Mouse (Mus musculus) forebrain, embryonic 15.5 days (tissue): ENCODE data around the gene Fam228b. TPM values are rescaled to one million over a fixed set of nuclear protein-coding genes. Genes with fewer than 3 reads are reported as not detected.
"Not testable (repeated sequence)": the region's sequence is repeated elsewhere in the genome, so short reads cannot be mapped to it uniquely, and the experiment has no call there.

Experiments used
- ATAC-seq: fragments of 200-750 bp; cut with Nextera tagmentation; replicated peaks from 2 replicates; pipeline ENCODE4 v1.8.0; 2017; ENCODE audit warnings: mild to moderate bottlenecking, moderate TSS enrichment, moderate library complexity
- H3K27ac ChIP-seq: fragments of 300-500 bp; sonication (generic); replicated peaks from 2 replicates; pipeline ENCODE4 v1.5.1; 2015; ENCODE audit warnings: mild to moderate bottlenecking, inconsistent platforms
- H3K27me3 ChIP-seq: fragments of 300-500 bp; sonication (generic); 2 replicates; pipeline ENCODE4 v1.6.1; 2015; ENCODE audit warnings: inconsistent platforms
- H3K36me3 ChIP-seq: fragments of 300-500 bp; sonication (generic); 2 replicates; pipeline ENCODE4 v1.6.1; 2015; ENCODE audit warnings: mild to moderate bottlenecking, inconsistent platforms
- H3K4me1 ChIP-seq: fragments of 300-500 bp; sonication (generic); 2 replicates; pipeline ENCODE4 v1.6.1; 2015; ENCODE audit warnings: inconsistent platforms
- H3K4me2 ChIP-seq: fragments of 300-500 bp; sonication (generic); replicated peaks from 2 replicates; pipeline ENCODE4 v1.6.1; 2015; ENCODE audit warnings: mild to moderate bottlenecking, inconsistent platforms
- H3K4me3 ChIP-seq: fragments of 300-500 bp; sonication (generic); 2 replicates; pipeline ENCODE4 v1.5.1; 2015; ENCODE audit warnings: mild to moderate bottlenecking, inconsistent platforms
- H3K9ac ChIP-seq: fragments of 300-500 bp; sonication (generic); replicated peaks from 2 replicates; pipeline ENCODE4 v1.6.1; 2015; ENCODE audit warnings: mild to moderate bottlenecking, inconsistent platforms
- H3K9me3 ChIP-seq: fragments of 300-500 bp; sonication (generic); 2 replicates; pipeline ENCODE4 v1.6.1; 2016; ENCODE audit warnings: inconsistent platforms
- WGBS: fragments of 180-500 bp; shearing (Covaris S2); methylation state at CpG from one replicate; pipeline ENCODE4 v1.1.7; 2015; ENCODE audit warnings: mixed read lengths; 5-methylcytosine and 5-hydroxymethylcytosine counted together
- polyA plus RNA-seq: library from polyadenylated mRNA; unstranded; fragments of >200 nt; fragmentation: Nextera tagmentation; extraction: Ambion mirVana; gene quantifications from 2 replicates; pipeline ENCODE4 v1.2.1, GENCODE M21; 2015

Gene Fam228b
- polyA plus RNA-seq = 4.8 TPM in 2 replicates

DNA sequence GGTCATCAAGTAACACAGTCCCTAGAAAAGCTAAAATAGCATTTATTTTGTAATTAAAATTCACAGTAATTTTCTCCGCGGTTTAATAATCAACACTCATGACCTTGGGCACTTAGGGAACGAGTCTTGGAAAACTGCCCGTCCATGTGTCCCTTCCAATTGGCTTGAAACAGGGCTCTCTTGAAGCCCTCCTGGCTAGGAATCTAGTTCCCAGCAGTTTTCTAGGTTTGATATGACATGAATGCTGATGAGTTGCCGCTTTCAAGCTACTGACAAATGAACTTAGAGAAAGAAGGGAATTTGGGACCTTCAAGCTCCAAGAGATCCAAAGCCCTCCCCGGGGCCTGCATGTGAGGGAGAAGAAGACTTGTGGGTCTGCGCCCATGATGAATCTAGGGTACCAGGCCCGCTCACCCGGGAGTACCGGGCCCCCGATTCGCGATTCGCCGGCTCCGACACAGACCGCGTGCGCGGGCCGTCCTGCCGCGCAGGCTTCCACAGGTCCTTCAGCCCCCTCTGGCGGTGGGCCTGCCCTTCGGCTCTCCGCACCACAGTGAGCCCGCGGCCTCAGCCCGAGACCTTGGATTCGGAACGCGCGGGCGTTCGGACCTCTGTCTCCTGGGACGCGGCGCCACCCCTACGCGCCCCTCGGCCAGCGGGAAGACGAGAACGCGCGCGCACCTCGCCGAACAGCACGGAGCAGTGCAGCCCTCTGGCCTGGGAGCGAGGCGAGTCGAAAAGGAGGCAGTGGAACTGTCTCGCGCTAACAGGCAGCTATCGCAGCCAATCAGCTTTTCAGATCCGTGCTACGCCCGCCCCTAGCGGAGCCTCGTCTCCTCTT is at the start of gene Fam228b, which contains the start of gene Pfn4:
Fam228b (minus strand) TSS at position 776 of the 841 bp plus-strand sequence.
Pfn4 (plus strand) TSS at position 531 of the 841 bp plus-strand sequence.
- Histone ChIP-seq H3K9ac (peak within 1 kb of the TSS; percentile 90), H3K27ac (peak within 1 kb of the TSS; percentile 98), H3K4me2 (peak within 1 kb of the TSS; percentile 67), H3K27me3 (no peaks in the 10 kb centered on the region), H3K9me3 (no peaks in the 10 kb centered on the region), H3K4me1 (peaks cover 9% of the 10 kb centered on the region), H3K36me3 (no peaks in the 10 kb centered on the region), H3K4me3 (peak within 1 kb of the TSS; percentile 64)
- ATAC-seq = peak; percentile 100
- under 1% methylated on average over 61 of the region's 61 CpGs for WGBS

DNA sequence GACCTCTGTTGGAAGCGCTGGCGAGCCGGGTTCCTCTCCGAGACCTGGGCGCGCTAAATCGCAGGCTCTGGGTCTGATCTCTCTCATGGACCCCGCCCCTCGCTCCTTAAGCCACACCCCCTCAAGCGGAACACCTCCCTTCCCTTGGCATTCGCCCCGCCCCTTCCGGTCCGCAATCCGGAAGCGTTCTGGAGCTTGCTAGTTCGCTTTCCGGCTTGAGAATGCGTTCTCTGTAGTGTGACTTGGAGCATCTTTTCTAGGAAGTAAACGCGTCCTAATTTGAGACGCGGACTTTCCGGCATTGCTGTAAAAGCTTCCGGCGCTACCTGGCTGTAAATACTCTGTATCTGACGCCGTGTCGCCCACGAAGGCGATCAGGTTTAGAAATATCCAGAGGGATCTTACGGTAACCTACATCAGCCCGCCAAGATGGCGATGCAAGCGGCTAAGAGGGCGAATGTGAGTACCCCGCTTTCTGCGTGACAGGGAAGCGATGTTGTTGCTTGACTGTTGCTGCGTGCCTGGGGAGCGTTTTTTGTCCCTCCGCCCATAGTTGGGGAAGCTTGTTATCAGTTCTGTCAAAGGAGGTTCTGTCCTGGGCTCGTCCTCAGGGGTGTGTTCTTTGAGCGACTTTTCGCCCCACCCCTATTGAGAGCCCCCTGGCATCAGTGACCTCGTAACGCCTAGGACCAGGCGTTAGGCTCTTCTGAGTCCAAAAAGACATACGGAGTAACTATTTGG is 48.5 kb upstream of the Fam228b start, which contains the start of gene Sf3b6:
Sf3b6 (plus strand) TSS at position 184 of the 741 bp plus-strand sequence.
- peak within 1 kb of the TSS; percentile 90 for H3K27ac ChIP-seq
- no peaks in the 10 kb centered on the region for H3K27me3 ChIP-seq
- under 1% methylated on average over 49 of the region's 49 CpGs for WGBS
- H3K9me3 ChIP-seq = no peaks in the 10 kb centered on the region
- peak; percentile 99 for ATAC-seq
- H3K36me3 ChIP-seq = peaks cover 19% of the 10 kb centered on the region
- H3K4me3 ChIP-seq = peak within 1 kb of the TSS; percentile 71
- H3K4me1 ChIP-seq = peaks cover 25% of the 10 kb centered on the region
- H3K9ac ChIP-seq = peak within 1 kb of the TSS; percentile 84
- H3K4me2 ChIP-seq = peak within 1 kb of the TSS; percentile 82

DNA sequence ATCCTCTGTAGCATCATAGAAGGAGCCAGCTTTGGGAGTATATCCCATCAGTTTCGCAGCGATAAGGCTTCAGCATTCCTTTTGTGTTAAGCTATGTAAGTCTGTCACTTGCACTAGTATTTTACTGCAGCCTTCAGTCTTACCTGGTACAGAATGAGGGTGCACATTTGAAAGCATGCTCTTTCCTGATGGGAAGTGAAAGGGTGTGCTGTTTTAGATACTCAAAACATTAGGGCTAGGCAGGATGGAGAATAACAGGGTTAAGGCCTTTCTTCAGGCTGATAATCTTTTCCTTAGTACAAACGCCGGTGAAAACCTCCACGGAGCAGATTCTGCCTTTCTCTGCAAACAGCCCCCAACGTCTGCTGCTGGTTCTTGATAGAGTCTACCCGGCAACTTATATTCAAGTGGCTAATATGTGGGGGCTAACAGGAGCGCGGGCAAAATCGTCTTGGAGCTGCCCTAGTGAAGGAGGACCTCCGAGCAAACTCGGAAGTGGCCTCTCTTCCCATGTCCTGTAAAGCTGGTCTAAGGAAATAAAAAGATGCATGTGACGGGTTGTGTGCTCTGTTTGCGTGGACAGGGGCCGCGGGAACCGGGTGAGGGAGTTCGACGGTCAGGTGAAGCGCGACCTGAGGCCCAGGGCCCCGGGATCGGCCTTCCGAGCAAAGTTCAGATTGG is 47.8 kb upstream of the Fam228b start:
- H3K4me3 ChIP-seq = peak overlapping the region; percentile 71
- WGBS = 9% methylated on average over 24 of the region's 24 CpGs

DNA sequence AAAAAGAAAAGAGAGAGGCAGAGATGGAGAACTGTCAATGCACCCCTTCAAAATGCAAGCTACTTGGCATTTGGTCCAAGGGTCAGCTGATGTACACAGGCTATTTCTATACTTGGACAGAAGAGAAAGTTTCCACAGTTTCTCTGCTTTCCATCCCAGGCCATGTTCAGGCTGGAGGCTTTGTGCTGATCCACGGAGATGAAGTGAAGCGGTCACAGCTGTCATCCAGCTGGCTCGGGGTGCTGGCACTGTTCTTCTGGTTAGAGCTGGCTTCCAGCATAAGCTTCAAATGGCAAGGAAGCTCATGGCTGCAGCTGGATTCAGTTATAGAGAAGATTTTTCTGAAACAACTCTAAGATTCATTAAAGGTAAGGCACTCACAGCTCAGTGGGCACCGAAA is 44.6 kb upstream of the Fam228b start:
- H3K27ac ChIP-seq = no peak overlapping the region
- WGBS = 88% methylated on average over 4 of the region's 4 CpGs
- H3K4me3 ChIP-seq = no peak overlapping the region
- H3K4me1 ChIP-seq = peaks cover 13% of the 10 kb centered on the region
- no peak overlapping the region for H3K9ac ChIP-seq
- H3K4me2 ChIP-seq = no peak overlapping the region
- H3K9me3 ChIP-seq = no peaks in the 10 kb centered on the region
- no peak for ATAC-seq
- H3K27me3 ChIP-seq = no peaks in the 10 kb centered on the region
- H3K36me3 ChIP-seq = no peaks in the 10 kb centered on the region

More for the DNA sequence above, 47.8 kb upstream of the Fam228b start:
- peak overlapping the region; percentile 90 for H3K27ac ChIP-seq
- ATAC-seq = peak; percentile 83
- H3K27me3 ChIP-seq = no peaks in the 10 kb centered on the region
- H3K4me2 ChIP-seq = peak overlapping the region; percentile 82
- H3K4me1 ChIP-seq = peaks cover 25% of the 10 kb centered on the region
- H3K36me3 ChIP-seq = peaks cover 12% of the 10 kb centered on the region
- H3K9ac ChIP-seq = peak overlapping the region; percentile 84
- no peaks in the 10 kb centered on the region for H3K9me3 ChIP-seq

DNA sequence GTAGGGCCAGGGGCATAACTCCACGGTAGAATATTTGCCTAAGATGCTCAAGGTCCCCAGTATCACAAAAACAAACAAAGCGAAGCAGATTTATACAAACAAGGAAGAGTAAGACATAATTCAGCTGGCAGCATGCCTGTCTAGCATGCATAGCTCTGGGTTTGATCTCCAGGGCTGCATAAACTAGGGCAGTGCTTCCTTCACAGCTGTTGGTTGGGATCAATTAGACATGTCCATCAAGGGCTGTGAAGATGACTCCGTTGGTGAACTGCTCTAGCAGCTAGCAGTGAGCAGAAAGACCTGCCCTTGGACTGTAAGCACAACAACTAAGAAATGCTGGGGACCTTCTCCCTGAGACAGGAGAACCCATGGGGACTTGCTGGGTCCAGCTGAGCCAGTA is 42.6 kb upstream of the Fam228b start:
- no peak overlapping the region for H3K4me3 ChIP-seq
- peaks cover 3% of the 10 kb centered on the region; the same call in 1 of the 2 replicates for H3K4me1 ChIP-seq
- no peak overlapping the region for H3K27ac ChIP-seq
- H3K9me3 ChIP-seq = no peaks in the 10 kb centered on the region
- 75% methylated on average over 3 of the region's 3 CpGs for WGBS
- H3K4me2 ChIP-seq = no peak overlapping the region
- H3K9ac ChIP-seq = no peak overlapping the region
- no peak for ATAC-seq
- H3K27me3 ChIP-seq = no peaks in the 10 kb centered on the region
- no peaks in the 10 kb centered on the region for H3K36me3 ChIP-seq

DNA sequence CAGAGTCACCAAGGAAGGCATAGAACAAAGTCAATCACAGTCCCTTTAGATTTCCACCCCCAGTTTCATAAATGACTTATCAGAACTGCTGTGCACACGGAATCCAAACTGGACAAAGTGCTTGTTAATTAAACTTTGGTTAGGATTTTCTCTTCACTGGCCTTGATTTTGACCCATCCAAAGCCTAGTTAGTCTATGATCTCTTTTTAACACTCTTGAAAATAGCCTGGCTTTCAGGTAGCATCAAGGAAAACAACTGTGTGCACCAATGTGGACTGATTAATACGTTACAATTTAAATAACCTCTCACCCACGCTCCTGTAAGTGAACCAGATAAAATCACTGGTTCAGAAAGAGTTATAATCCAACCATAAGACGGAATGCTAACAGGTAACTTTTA is 42.0 kb upstream of the Fam228b start:
- Histone ChIP-seq H3K36me3 (no peaks in the 10 kb centered on the region), H3K4me2 (no peak overlapping the region), H3K9me3 (no peaks in the 10 kb centered on the region), H3K27ac (no peak overlapping the region), H3K4me1 (no peaks in the 10 kb centered on the region), H3K4me3 (no peak overlapping the region), H3K9ac (no peak overlapping the region), H3K27me3 (no peaks in the 10 kb centered on the region)
- no peak for ATAC-seq
- 84% methylated on average over 4 of the region's 4 CpGs for WGBS

DNA sequence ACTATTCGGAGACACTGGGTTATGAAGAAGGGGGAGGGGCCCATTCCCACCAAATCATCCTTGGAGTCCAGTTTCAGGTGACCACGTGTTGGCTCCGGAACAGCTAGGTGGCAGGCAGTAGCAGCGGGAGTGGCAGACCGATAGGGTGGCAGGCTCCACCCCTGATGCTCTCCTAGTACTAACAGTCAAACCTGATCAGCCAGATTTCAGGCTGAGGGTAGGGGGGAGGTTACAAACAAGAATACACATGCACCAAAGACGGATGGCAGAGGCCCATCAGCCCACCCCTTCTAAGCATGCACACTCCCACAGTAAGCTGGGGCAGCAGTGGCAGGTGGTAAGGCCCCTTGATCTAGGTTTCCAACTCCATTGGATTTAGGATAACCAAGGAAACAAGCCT is 28.4 kb upstream of the Fam228b start:
- WGBS = 71% methylated on average over 6 of the region's 6 CpGs
- not testable (repeated sequence) for H3K27ac ChIP-seq, H3K9ac ChIP-seq, H3K36me3 ChIP-seq, H3K9me3 ChIP-seq, ATAC-seq, H3K4me3 ChIP-seq, H3K27me3 ChIP-seq, H3K4me1 ChIP-seq, H3K4me2 ChIP-seq

DNA sequence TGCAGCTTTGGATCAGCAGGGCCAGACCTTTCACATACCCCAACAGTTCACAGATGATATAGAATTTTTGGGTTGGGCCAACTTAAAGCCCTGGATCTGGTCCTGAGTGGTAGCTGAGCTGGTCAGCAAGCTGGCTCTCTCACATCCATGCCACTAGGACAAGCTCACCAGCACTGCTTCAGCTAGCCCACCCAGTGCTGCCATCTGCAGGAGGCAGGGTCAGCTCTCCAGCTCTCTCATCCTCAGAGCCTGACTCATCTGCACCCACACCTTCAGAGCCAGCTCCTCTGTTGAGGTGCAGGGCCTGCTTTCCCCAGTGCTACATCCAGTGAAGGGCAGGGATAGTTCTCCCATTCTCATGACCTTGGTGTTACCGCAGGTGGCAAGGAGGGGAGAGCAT is 24.7 kb upstream of the Fam228b start:
- 93% methylated on average over 1 of the region's 1 CpGs for WGBS
- H3K4me1 ChIP-seq = no peaks in the 10 kb centered on the region
- H3K27me3 ChIP-seq = no peaks in the 10 kb centered on the region
- H3K9ac ChIP-seq = no peak overlapping the region
- H3K4me2 ChIP-seq = no peak overlapping the region
- H3K9me3 ChIP-seq = no peaks in the 10 kb centered on the region
- no peaks in the 10 kb centered on the region for H3K36me3 ChIP-seq
- no peak overlapping the region for H3K27ac ChIP-seq
- ATAC-seq = no peak
- H3K4me3 ChIP-seq = no peak overlapping the region

DNA sequence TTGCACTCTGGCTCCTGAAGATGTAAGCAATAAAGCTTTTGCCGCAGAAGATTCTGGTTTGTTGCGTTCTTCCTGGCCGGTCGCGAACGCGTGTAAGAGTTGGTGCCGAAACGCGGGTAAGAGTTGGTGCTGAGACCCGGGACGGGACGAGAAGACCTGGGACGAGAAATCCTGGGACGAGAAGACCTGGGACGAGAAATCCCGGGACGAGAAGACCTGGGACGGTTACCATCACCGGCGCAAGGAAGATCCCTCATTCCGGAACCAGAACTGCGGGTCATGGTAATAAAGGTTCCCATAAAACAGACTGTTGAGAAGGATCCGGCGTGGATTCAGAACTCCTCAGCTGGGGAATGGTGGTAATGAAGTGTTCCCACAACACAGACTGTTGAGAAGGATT is 19.1 kb upstream of the Fam228b start:
- H3K27me3 ChIP-seq, H3K4me1 ChIP-seq, H3K9ac ChIP-seq, H3K27ac ChIP-seq, H3K36me3 ChIP-seq, H3K4me3 ChIP-seq, H3K4me2 ChIP-seq, ATAC-seq, H3K9me3 ChIP-seq: not testable (repeated sequence)
- WGBS = 94% methylated on average over 25 of the region's 25 CpGs

DNA sequence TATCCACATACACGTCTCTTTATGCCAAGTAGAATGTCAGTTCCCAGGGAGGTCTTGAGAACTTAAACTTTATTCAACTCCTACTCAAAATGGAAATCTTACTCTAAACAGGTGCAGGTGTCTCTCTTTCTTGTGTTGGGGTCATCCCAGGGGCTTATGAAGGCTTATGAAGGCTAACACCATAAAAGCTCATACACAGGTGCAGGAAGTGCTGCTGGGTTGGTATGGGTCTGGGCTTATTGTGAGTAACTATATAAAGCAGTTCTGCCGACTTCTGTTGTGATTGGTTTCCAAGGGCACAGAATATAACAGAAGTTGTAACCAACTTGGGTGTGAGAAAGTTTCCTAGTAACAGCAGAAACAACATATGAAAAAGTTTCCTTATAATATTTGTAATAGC is 15.4 kb upstream of the Fam228b start:
- H3K36me3 ChIP-seq = no peaks in the 10 kb centered on the region

DNA sequence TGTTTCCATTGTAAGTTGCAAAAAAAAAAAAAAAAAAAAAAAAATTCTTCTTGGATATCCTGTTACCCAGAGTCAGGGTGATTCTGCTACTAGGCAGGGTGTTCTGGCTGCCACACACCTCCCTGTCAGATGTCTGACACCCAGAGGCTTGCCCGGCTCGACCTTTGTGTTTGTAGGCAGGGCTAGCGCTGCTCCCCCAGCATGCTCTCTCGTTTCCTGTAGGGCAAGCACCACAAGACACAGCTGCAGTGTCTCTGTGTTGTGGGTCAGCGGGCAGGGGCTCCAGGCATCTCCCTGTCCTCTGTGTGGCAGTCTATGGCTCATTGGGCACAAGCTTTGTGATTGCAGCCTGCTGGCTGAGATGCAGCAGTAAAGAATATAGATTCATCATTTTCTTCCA is 14.5 kb upstream of the Fam228b start:
- no peak for ATAC-seq
- no peak overlapping the region for H3K9ac ChIP-seq
- H3K27ac ChIP-seq = no peak overlapping the region
- no peaks in the 10 kb centered on the region for H3K27me3 ChIP-seq
- no peak overlapping the region for H3K4me2 ChIP-seq
- H3K9me3 ChIP-seq = no peaks in the 10 kb centered on the region
- H3K4me1 ChIP-seq = no peaks in the 10 kb centered on the region
- no peaks in the 10 kb centered on the region for H3K36me3 ChIP-seq
- H3K4me3 ChIP-seq = no peak overlapping the region
- 68% methylated on average over 5 of the region's 5 CpGs for WGBS

More for the DNA sequence above, 15.4 kb upstream of the Fam228b start:
- H3K9ac ChIP-seq = no peak overlapping the region
- no peaks in the 10 kb centered on the region for H3K4me1 ChIP-seq
- H3K4me3 ChIP-seq = no peak overlapping the region
- no peak overlapping the region for H3K27ac ChIP-seq
- H3K27me3 ChIP-seq = no peaks in the 10 kb centered on the region
- no peaks in the 10 kb centered on the region for H3K9me3 ChIP-seq
- H3K4me2 ChIP-seq = no peak overlapping the region
- WGBS = 76% methylated on average over 2 of the region's 2 CpGs
- ATAC-seq = no peak
